Mouse (Mus musculus) heart, postnatal 10 days (tissue): ENCODE results near the gene Mast3. TPM values are rescaled to one million over a fixed set of nuclear protein-coding genes. Genes with fewer than 3 reads are reported as not detected.

ENCODE experiments used
- DNase-seq, 2 experiments: peaks; one replicate each; pipeline ENCODE4 v3.0.0; 2021
- intact Hi-C: fragments of 180-260 bp; cut with DNase I; formaldehyde crosslinking; loops from one replicate; pipeline ENCODE4 v1.15.1; 2025
- total RNA-seq, 2 experiments: library from RNA; stranded (reverse); gene quantifications; 2 replicates each; pipeline ENCODE4 v1.2.3; 2021

Mast3 gene
- total RNA-seq, 2 experiments from 2014 or later: 7.9 to 9.3 TPM

- intact Hi-C loops: no loop called here
- DNase-seq: no peak
Measured at GRCm38 (mm10) chr8:70808239-70808638, 3.4 kb upstream of the Mast3 start, which contains the start of gene Il12rb1. TSS of gene Il12rb1 (plus strand) at chr8:70808449.

GRCm38 (mm10) chr8:70807304-70807703 lies 2.5 kb upstream of the Mast3 start:
- no peak for DNase-seq
- intact Hi-C loops: no loop called here

GRCm38 (mm10) chr8:70806541-70806940 lies 1.7 kb upstream of the Mast3 start:
- peak in 1 of 2 experiments; percentile 46 for DNase-seq
- intact Hi-C loops: no loop called here

DNA sequence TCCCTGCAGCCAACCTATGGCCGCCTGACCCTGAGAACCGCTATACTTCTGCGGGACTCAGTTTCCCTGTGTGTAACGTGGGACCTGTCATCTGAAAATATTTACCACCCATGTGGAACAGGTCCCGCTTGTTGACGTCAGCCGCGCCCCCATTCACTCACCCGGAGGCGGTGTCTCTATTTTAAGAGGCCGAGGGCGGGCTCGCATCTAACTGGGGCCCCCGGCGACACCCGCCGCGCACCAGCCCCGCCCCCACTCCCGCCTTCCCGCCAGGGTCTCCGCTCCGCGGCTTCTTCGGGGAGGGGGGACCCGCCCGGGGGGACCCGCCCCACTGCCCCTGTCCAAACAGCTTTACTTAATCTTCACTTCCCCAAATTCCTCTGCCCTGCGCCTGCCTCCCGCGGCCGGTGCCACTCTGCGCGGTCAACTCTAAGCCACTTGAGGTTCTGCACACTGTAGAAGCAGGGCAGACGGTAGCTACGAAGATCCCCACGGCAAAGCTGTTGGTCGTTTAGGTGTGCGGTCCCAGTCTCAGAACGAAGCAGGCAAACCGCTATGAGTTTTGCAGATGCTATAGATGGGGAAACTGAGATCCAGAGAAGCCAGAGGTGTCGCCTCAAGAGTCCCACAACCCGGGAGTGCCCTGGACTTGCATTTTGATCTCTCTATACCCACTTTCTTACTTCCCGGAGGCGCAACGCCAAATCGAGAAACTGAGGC lies 933 bp downstream of the Mast3 start:
- DNase-seq: peak; percentile 52 to 55
- intact Hi-C loops: no loop called here

DNA sequence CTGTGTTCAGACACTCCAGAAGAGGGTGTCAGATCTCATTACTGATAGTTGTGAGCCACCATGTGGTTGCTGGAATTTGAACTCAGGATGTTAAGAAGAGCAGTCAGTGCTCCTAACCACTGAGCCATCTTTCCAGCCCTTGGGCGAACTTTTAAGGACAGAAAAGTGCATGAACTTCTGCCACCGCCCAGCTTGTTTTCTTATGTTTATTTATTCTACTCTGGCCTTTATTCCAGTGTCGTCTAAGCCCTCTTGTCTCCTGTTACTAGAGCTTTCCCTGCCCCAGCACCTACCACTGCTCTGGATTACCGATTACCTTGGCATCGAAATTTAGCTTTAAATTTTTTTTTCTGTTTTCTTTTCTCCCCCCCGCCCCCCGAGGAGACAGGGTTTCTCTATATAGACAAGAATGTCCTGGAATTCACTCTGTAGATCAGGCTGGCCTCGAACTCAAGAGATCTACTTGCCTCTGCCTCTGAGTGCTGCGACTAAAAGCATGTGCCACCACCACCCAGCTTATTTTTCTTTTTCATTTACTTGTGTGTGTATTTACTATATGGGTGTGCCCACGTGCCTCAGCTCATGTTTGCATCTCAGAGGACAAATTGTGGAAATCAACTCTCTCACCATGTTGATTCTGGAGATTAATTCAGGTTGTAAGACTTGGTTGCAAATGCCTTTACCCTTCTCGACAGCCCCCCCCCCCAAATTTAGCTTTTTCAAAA lies 1.9 kb downstream of the Mast3 start:
- intact Hi-C loops: no loop called here
- DNase-seq: no peak

DNA sequence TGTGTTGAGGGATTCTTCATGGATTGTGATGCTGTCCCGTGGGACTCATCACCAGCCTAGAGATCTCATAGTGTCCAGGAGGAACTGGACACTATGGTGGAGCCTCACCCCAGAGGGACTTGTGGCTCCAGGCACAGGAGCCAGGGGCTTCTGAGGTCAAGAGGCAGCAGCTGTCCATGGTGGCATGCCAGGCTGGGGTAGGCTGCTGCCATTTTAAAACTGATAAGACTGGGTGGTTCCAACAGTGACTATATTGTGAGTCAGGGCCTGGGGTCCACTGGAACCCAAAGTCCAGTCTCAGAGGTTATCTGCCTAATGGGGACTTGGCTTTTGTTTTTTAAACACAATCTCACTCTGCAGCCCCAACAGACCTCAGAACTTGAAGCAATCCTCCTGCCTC lies 3.0 kb downstream of the Mast3 start:
- intact Hi-C loops: no loop called here
- DNase-seq: no peak

GRCm38 (mm10) chr8:70801156-70801555 lies 3.7 kb downstream of the Mast3 start:
- no peak for DNase-seq
- intact Hi-C loops: no loop called here

GRCm38 (mm10) chr8:70800648-70801047 lies 4.2 kb downstream of the Mast3 start:
- intact Hi-C loops: no loop called here
- DNase-seq: no peak

GRCm38 (mm10) chr8:70798281-70798680 lies 6.6 kb downstream of the Mast3 start:
- intact Hi-C loops: no loop called here
- DNase-seq: peak in 1 of 2 experiments; percentile 27

GRCm38 (mm10) chr8:70797081-70798070 lies 7.5 kb downstream of the Mast3 start:
- DNase-seq: peak; percentile 85 to 89
- intact Hi-C loops: no loop called here

- no peak for DNase-seq
- intact Hi-C loops: no loop called here
Measured at GRCm38 (mm10) chr8:70796403-70797080, 8.3 kb downstream of the Mast3 start.

GRCm38 (mm10) chr8:70795370-70795769 lies 9.5 kb downstream of the Mast3 start:
- no peak for DNase-seq
- intact Hi-C loops: no loop called here

GRCm38 (mm10) chr8:70794215-70794614 lies 10.6 kb downstream of the Mast3 start:
- intact Hi-C loops: no loop called here
- no peak for DNase-seq

- no peak for DNase-seq
- intact Hi-C loops: no loop called here
Measured at GRCm38 (mm10) chr8:70792700-70793099, 12.2 kb downstream of the Mast3 start.

- peak; percentile 97 for DNase-seq
- intact Hi-C loops: no loop called here
Measured at GRCm38 (mm10) chr8:70791975-70792691, 12.7 kb downstream of the Mast3 start.

- DNase-seq: no peak
- intact Hi-C loops: no loop called here
Measured at GRCm38 (mm10) chr8:70791294-70791701, 13.6 kb downstream of the Mast3 start.

DNA sequence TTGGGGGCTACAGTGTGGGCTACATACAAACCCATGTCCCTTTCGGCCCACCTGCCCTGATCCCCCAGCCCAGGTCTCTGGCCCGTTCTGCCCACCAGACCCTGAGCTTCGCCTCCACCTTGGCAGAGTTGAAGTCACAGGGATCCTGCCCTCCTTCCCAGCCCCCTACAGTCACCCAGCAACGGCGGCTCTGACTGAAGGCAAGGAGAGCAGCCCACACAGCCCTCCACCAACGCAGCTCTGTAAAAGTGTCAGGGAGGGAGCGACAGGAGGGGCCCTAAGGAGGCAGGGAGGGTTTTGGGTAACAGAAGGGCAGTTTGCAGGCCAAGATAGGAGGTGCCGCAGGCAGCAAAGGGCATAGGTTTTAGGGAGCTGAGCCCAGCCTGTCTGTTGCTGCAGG lies 14.0 kb downstream of the Mast3 start:
- intact Hi-C loops: no loop called here
- DNase-seq: no peak

GRCm38 (mm10) chr8:70789046-70789445 lies 15.8 kb downstream of the Mast3 start:
- intact Hi-C loops: no loop called here
- DNase-seq: no peak

GRCm38 (mm10) chr8:70787941-70788667 lies 16.8 kb downstream of the Mast3 start:
- DNase-seq: no peak
- intact Hi-C loops: no loop called here
